Mouse (Mus musculus) hindbrain, embryonic 13.5 days (tissue): ENCODE measurements at regions not wholly inside any gene's neighbourhood (a gene's known extent, or its start where the extent isn't known, plus 50 kb on each side); places are given as distances from the start of the nearest gene placed in this dataset.
"Not testable (repeated sequence)": the region's sequence is repeated elsewhere in the genome, so short reads cannot be mapped to it uniquely, and the experiment has no call there.

Experiments used
- ATAC-seq: fragments of 200-750 bp; cut with Nextera tagmentation; 2 replicates; pipeline ENCODE4 v1.8.0; 2017; ENCODE audit warnings: moderate TSS enrichment; ENCODE audit not compliant: low FRiP score
- H3K27ac ChIP-seq: fragments of 300-500 bp; sonication (generic); 2 replicates; pipeline ENCODE4 v1.5.1; 2015; ENCODE audit warnings: inconsistent platforms, mild to moderate bottlenecking, moderate library complexity
- H3K27me3 ChIP-seq: fragments of 300-500 bp; sonication (generic); 2 replicates; pipeline ENCODE4 v1.6.1; 2015; ENCODE audit warnings: mild to moderate bottlenecking, inconsistent platforms
- H3K36me3 ChIP-seq: fragments of 300-500 bp; sonication (generic); 2 replicates; pipeline ENCODE4 v1.6.1; 2015; ENCODE audit warnings: mild to moderate bottlenecking, inconsistent platforms
- H3K4me1 ChIP-seq: fragments of 300-500 bp; sonication (generic); replicated peaks from 2 replicates; pipeline ENCODE4 v1.6.1; 2015; ENCODE audit warnings: inconsistent platforms
- H3K4me2 ChIP-seq: fragments of 300-500 bp; sonication (generic); 2 replicates; pipeline ENCODE4 v1.6.1; 2015; ENCODE audit warnings: inconsistent platforms, mild to moderate bottlenecking, moderate library complexity
- H3K4me3 ChIP-seq: fragments of 300-500 bp; sonication (generic); 2 replicates; pipeline ENCODE4 v1.5.1; 2015; ENCODE audit warnings: mild to moderate bottlenecking, inconsistent platforms
- H3K9ac ChIP-seq: fragments of 300-500 bp; sonication (generic); 2 replicates; pipeline ENCODE4 v1.6.1; 2015; ENCODE audit warnings: mild to moderate bottlenecking, inconsistent platforms
- H3K9me3 ChIP-seq: fragments of 300-500 bp; sonication (generic); 2 replicates; pipeline ENCODE4 v1.6.1; 2016; ENCODE audit warnings: inconsistent platforms
- WGBS: fragments of 180-500 bp; shearing (Covaris S2); methylation state at CpG from one replicate; pipeline ENCODE4 v1.1.7; 2015; 5-methylcytosine and 5-hydroxymethylcytosine counted together

GRCm38 (mm10) chr15:5846571-5846970, 453.0 kb upstream of the Dab2 start:
- no peak overlapping the region for H3K9ac ChIP-seq
- H3K4me2 ChIP-seq, result no peak overlapping the region
- H3K9me3 ChIP-seq, result no peaks in the 10 kb centered on the region
- no peak overlapping the region for H3K4me3 ChIP-seq
- H3K36me3 ChIP-seq, result no peaks in the 10 kb centered on the region
- H3K4me1 ChIP-seq, result no peaks in the 10 kb centered on the region
- 94% methylated on average over 5 of the region's 5 CpGs for WGBS
- H3K27me3 ChIP-seq, result no peaks in the 10 kb centered on the region
- no peak overlapping the region for H3K27ac ChIP-seq
- no peak for ATAC-seq

- no peak overlapping the region for H3K27ac ChIP-seq
- H3K27me3 ChIP-seq, result no peaks in the 10 kb centered on the region
- no peak overlapping the region for H3K4me3 ChIP-seq
- H3K36me3 ChIP-seq, result no peaks in the 10 kb centered on the region
- ATAC-seq, result no peak
- no peak overlapping the region for H3K4me2 ChIP-seq
- H3K9me3 ChIP-seq, result no peaks in the 10 kb centered on the region
- 33% methylated on average over 3 of the region's 3 CpGs for WGBS
- H3K4me1 ChIP-seq, result no peaks in the 10 kb centered on the region
- no peak overlapping the region for H3K9ac ChIP-seq
These were observed 452.0 kb upstream of the Dab2 start for GRCm38 (mm10) chr15:5847413-5848100.

DNA sequence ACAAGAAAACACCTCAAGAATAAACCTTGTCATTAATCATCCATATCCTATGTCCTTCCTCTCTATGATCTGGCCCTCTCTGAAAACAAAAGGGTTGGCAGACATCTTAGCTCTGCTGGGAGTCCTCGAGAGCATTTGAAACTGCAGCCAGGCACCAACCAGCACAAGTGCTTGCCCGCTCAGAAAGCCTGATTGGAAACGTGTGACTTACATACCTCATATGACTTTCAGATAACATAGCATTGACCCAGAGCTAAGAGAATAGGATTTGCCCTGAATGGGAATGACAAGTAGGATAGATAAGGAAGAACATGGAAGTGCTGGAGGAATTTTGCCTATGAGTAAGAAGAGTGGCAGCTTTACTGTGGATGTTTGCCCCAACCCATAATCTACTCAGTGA, 447.1 kb upstream of the Dab2 start:
- Histone ChIP-seq H3K4me2 (no peak overlapping the region), H3K27me3 (no peaks in the 10 kb centered on the region), H3K27ac (no peak overlapping the region), H3K36me3 (no peaks in the 10 kb centered on the region), H3K4me3 (no peak overlapping the region), H3K9me3 (no peaks in the 10 kb centered on the region), H3K9ac (no peak overlapping the region), H3K4me1 (no peaks in the 10 kb centered on the region)
- WGBS, result 80% methylated on average over 3 of the region's 3 CpGs
- ATAC-seq, result no peak

GRCm38 (mm10) chr15:5869289-5869688, 430.3 kb upstream of the Dab2 start:
- Histone ChIP-seq H3K4me1 (no peaks in the 10 kb centered on the region), H3K9me3 (no peaks in the 10 kb centered on the region), H3K9ac (no peak overlapping the region), H3K4me3 (no peak overlapping the region), H3K27ac (no peak overlapping the region), H3K4me2 (no peak overlapping the region), H3K27me3 (no peaks in the 10 kb centered on the region), H3K36me3 (no peaks in the 10 kb centered on the region)
- ATAC-seq, result no peak
- 75% methylated on average over 12 of the region's 12 CpGs for WGBS

- Histone ChIP-seq H3K4me2 (no peak overlapping the region), H3K27ac (no peak overlapping the region), H3K9me3 (no peaks in the 10 kb centered on the region), H3K4me1 (no peaks in the 10 kb centered on the region), H3K4me3 (no peak overlapping the region), H3K9ac (no peak overlapping the region), H3K36me3 (no peaks in the 10 kb centered on the region), H3K27me3 (no peaks in the 10 kb centered on the region)
- 76% methylated on average over 2 of the region's 2 CpGs for WGBS
- ATAC-seq, result no peak
These were observed 429.7 kb upstream of the Dab2 start for GRCm38 (mm10) chr15:5869866-5870265.

DNA sequence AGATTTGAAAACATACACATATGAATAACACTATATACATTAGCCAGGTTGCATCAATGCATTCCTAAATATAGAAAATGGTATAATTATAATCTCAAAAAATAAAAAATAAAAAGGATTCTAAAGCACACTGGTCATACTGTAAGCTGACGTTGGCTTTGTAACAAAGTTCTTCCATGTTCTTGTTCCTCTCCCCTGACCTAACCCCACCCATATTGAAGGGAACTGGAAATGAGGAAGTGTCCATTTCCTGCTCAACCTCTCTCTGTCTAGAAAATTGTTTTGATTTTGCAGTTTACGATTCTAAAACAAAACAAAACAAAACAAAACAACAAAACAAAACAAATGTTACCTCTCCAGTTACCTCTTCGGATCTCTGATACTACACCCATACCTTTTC, 427.5 kb upstream of the Dab2 start:
- Histone ChIP-seq H3K36me3 (no peaks in the 10 kb centered on the region), H3K9ac (no peak overlapping the region), H3K27ac (no peak overlapping the region), H3K4me3 (no peak overlapping the region), H3K27me3 (no peaks in the 10 kb centered on the region), H3K4me1 (no peaks in the 10 kb centered on the region), H3K4me2 (no peak overlapping the region), H3K9me3 (no peaks in the 10 kb centered on the region)
- 92% methylated on average over 3 of the region's 3 CpGs for WGBS
- no peak for ATAC-seq

DNA sequence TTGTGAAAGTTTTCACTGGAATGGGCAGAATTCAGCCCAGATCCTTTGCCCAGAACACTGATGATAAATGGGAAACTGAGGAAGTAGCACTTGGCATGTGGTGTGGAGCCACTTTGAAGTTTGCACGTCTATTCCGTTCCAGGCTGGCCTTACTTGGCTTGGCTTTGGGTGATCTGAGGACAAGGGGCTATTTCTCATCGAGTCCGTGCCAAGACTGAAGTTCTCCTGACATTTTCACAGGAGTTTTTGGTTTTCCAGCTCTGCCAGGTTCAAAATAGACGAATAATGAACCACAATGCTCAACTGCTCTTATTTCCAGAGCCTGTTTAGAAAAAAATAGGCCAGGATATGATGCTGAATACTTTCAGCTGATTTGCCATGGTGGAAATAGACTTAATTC, 421.8 kb upstream of the Dab2 start:
- WGBS, result 90% methylated on average over 5 of the region's 5 CpGs
- H3K27ac ChIP-seq, result no peak overlapping the region
- H3K9ac ChIP-seq, result no peak overlapping the region
- H3K4me2 ChIP-seq, result no peak overlapping the region
- H3K9me3 ChIP-seq, result no peaks in the 10 kb centered on the region
- no peaks in the 10 kb centered on the region for H3K4me1 ChIP-seq
- no peaks in the 10 kb centered on the region for H3K36me3 ChIP-seq
- no peak overlapping the region for H3K4me3 ChIP-seq
- no peaks in the 10 kb centered on the region for H3K27me3 ChIP-seq
- no peak for ATAC-seq

DNA sequence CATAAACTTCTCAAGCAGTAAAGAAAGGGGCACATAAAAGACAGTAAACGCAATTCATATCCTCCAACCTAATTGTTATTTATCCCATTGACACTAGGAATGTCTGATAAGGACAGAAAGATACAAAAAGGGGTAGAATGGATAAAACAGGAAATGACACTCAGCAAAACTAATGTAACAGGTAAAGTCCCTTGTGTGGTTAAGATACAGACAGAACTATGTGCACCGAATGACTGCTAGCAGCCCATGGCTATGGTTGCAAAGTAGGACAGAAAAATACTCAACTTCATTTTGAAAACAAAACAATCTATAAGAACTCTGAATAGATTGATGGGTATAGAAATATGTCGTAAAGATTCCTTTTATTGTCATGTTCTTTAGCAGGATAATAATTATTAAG, 408.4 kb upstream of the Dab2 start:
- H3K27me3 ChIP-seq, result no peaks in the 10 kb centered on the region
- H3K4me3 ChIP-seq, result no peak overlapping the region
- ATAC-seq, result no peak
- no peak overlapping the region for H3K4me2 ChIP-seq
- 93% methylated on average over 3 of the region's 3 CpGs for WGBS
- no peak overlapping the region for H3K27ac ChIP-seq
- no peak overlapping the region for H3K9ac ChIP-seq
- H3K9me3 ChIP-seq, result no peaks in the 10 kb centered on the region
- H3K4me1 ChIP-seq, result no peaks in the 10 kb centered on the region
- no peaks in the 10 kb centered on the region for H3K36me3 ChIP-seq

DNA sequence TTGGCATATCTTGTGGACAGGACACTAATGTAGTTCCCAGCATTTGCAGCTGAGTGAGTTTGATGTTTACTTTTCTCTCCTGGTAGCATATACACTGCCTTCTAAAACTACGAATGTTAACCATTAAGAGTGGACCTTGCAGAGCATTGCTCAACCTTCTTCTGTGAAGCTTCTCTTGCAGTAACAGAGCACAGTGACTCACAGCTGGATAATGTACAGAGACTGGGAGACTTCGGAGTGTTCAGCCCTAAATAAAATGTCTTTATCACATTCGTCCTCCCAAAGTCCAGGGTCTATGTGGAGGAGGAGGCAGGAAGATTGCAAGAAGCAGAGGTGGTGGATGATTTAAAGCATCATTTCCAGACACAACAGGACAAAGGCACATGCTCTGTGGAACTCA, 407.6 kb upstream of the Dab2 start:
- Histone ChIP-seq H3K4me1 (no peaks in the 10 kb centered on the region), H3K9me3 (no peaks in the 10 kb centered on the region), H3K4me3 (no peak overlapping the region), H3K36me3 (no peaks in the 10 kb centered on the region), H3K27me3 (no peaks in the 10 kb centered on the region), H3K4me2 (no peak overlapping the region), H3K9ac (no peak overlapping the region), H3K27ac (no peak overlapping the region)
- WGBS, result 88% methylated on average over 3 of the region's 3 CpGs
- ATAC-seq, result no peak

DNA sequence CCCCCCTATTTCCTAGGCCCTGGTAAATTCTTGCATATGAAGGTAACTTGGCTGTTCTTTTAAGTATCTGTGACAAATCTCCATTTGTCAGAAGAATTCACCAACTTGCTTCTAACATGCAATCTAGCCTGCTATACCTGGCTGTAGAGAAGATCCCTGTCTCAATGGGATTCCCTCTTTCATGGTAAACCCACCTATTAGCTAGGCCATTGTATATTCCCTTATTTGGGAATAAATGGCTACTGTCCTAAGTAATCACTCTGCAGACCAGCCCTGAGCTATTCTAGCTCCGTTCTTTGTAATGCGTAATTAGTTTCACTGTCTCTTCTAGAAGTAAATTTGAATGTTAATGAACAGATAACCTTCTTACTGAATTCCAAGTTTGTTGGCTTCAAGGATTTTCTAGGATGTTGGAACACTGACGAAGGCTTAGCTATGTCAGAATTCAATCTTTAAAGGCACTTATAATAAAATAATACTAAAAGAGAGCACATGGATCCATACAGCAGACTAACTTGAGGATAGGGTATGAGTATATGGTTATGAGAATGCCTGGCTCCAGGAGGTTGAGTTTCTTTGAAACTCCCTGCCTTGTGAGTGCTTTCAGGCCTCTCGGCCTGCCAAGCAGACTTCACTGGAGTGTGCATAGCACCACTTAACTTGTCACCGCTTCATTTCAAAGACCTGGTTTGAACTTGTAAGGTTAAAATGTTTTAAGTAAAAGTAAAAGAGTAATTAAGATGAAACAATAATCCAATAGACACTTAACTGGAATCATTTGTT, 403.7 kb upstream of the Dab2 start:
- not testable (repeated sequence) for H3K36me3 ChIP-seq, H3K9ac ChIP-seq, H3K27ac ChIP-seq, H3K9me3 ChIP-seq, H3K4me2 ChIP-seq, ATAC-seq, H3K27me3 ChIP-seq, H3K4me3 ChIP-seq, H3K4me1 ChIP-seq
- WGBS, result 79% methylated on average over 5 of the region's 5 CpGs

GRCm38 (mm10) chr15:5915261-5915660, 384.3 kb upstream of the Dab2 start:
- WGBS, result 12% methylated on average over 2 of the region's 2 CpGs
- Histone ChIP-seq H3K36me3 (no peaks in the 10 kb centered on the region), H3K4me3 (no peak overlapping the region), H3K9ac (no peak overlapping the region), H3K27me3 (no peaks in the 10 kb centered on the region), H3K4me1 (no peaks in the 10 kb centered on the region), H3K27ac (no peak overlapping the region), H3K4me2 (no peak overlapping the region), H3K9me3 (no peaks in the 10 kb centered on the region)
- no peak for ATAC-seq

DNA sequence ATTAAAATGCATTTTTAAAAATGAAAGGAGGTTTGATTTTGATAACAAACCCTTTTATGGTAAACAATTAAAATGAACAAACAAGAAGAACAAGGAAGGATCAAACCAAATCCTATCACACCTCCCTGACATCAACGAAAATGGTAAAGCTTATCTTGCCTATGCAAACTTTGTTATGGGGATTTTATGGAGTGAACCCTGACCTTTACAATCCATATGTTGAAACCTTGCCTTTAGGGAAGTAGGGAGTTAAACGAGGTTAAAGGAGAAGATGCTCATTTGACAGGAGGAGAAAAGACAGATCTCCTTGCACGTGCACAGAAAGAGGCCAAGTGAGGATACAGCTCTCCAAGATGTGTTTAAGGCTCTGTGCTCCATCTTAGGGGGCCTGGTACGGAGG, 379.5 kb upstream of the Dab2 start:
- no peak for ATAC-seq
- 73% methylated on average over 4 of the region's 4 CpGs for WGBS
- H3K27ac ChIP-seq, result no peak overlapping the region

GRCm38 (mm10) chr15:5927768-5928167, 371.8 kb upstream of the Dab2 start:
- no peaks in the 10 kb centered on the region for H3K4me1 ChIP-seq
- no peak overlapping the region for H3K9ac ChIP-seq
- no peaks in the 10 kb centered on the region for H3K36me3 ChIP-seq
- H3K27ac ChIP-seq, result no peak overlapping the region
- no peaks in the 10 kb centered on the region for H3K27me3 ChIP-seq
- no peak overlapping the region for H3K4me3 ChIP-seq
- no peak for ATAC-seq
- H3K9me3 ChIP-seq, result no peaks in the 10 kb centered on the region
- no peak overlapping the region for H3K4me2 ChIP-seq
- 89% methylated on average over 3 of the region's 3 CpGs for WGBS

More for the DNA sequence above, 379.5 kb upstream of the Dab2 start:
- H3K27me3 ChIP-seq, result no peaks in the 10 kb centered on the region
- H3K4me2 ChIP-seq, result no peak overlapping the region
- no peaks in the 10 kb centered on the region for H3K36me3 ChIP-seq
- H3K9me3 ChIP-seq, result no peaks in the 10 kb centered on the region
- no peak overlapping the region for H3K4me3 ChIP-seq
- no peak overlapping the region for H3K9ac ChIP-seq
- no peaks in the 10 kb centered on the region for H3K4me1 ChIP-seq
